Mouse (Mus musculus) midbrain, embryonic 15.5 days (tissue): ENCODE results near the gene Spata2l. TPM values are rescaled to one million over a fixed set of nuclear protein-coding genes. Genes with fewer than 3 reads are reported as not detected.
"Not testable (repeated sequence)": the region's sequence is repeated elsewhere in the genome, so short reads cannot be mapped to it uniquely, and the experiment has no call there.

Source experiments
- ATAC-seq: fragments of 200-750 bp; cut with Nextera tagmentation; replicated peaks from 2 replicates; pipeline ENCODE4 v1.8.0; 2017; ENCODE audit warnings: moderate TSS enrichment
- H3K27ac ChIP-seq: fragments of 300-500 bp; sonication (generic); 2 replicates; pipeline ENCODE4 v1.5.1; 2015; ENCODE audit warnings: mild to moderate bottlenecking, inconsistent platforms
- H3K27me3 ChIP-seq: fragments of 300-500 bp; sonication (generic); replicated peaks from 2 replicates; pipeline ENCODE4 v1.6.1; 2015; ENCODE audit warnings: inconsistent platforms
- H3K36me3 ChIP-seq: fragments of 300-500 bp; sonication (generic); replicated peaks from 2 replicates; pipeline ENCODE4 v1.6.1; 2015; ENCODE audit warnings: inconsistent platforms
- H3K4me1 ChIP-seq: fragments of 300-500 bp; sonication (generic); 2 replicates; pipeline ENCODE4 v1.6.1; 2015; ENCODE audit warnings: inconsistent platforms
- H3K4me2 ChIP-seq: fragments of 300-500 bp; sonication (generic); 2 replicates; pipeline ENCODE4 v1.6.1; 2015; ENCODE audit warnings: inconsistent platforms, mild to moderate bottlenecking, moderate library complexity
- H3K4me3 ChIP-seq: fragments of 300-500 bp; sonication (generic); 2 replicates; pipeline ENCODE4 v1.5.1; 2015; ENCODE audit warnings: mild to moderate bottlenecking, inconsistent platforms
- H3K9ac ChIP-seq: fragments of 300-500 bp; sonication (generic); 2 replicates; pipeline ENCODE4 v1.6.1; 2015; ENCODE audit warnings: mild to moderate bottlenecking, inconsistent platforms
- H3K9me3 ChIP-seq: fragments of 300-500 bp; sonication (generic); 2 replicates; pipeline ENCODE4 v1.6.1; 2016; ENCODE audit warnings: inconsistent platforms
- WGBS: fragments of 180-500 bp; shearing (Covaris S2); methylation state at CpG from one replicate; pipeline ENCODE4 v1.1.7; 2015; ENCODE audit warnings: mixed read lengths; 5-methylcytosine and 5-hydroxymethylcytosine counted together
- polyA plus RNA-seq: library from polyadenylated mRNA; unstranded; fragments of >200 nt; fragmentation: Nextera tagmentation; extraction: Ambion mirVana; gene quantifications from 2 replicates; pipeline ENCODE4 v1.2.1, GENCODE M21; 2015

Spata2l gene
- polyA plus RNA-seq, 1 experiment from 2014 or later = 7.4 TPM

DNA sequence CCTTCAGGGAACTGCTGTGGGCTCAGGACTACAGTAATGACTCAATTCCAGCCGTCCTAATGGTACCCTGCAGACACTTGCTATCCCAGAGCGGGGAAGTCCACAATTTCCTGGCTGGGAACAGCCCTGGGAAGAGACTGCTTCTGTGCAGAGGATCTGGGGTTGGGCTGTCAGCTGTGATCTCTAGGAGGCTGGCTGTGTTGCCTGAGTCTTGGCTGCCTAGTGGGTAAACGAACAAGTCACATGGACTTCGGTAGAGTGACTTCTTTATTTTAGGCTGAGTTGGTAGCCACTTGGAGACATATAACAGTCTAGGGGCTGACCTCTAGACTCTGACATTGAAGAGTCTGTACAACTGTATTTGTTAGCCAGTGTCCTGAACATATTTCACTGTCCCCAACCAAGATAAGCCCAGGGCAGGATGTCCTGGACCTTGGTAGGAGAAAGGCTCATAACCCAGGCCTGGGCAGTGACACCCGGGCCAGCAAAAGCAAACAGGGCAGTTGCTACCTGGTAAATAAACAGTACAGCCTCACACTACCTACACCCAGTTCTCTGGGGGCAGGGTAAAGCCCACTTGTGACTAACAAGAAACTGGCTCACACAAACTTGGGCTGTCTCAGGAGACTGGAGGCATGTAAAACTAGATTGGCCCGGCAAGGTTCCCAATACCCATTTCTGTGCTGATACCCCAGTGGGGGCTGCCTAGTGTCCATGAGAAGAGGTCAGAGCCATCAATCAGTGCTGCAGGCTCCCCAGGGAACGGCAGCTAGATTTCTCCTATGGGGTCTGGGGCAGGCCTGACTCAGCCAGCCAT is 6.3 kb upstream of the Spata2l start:
- Histone ChIP-seq H3K9me3 (no peaks in the 10 kb centered on the region), H3K4me1 (no peaks in the 10 kb centered on the region), H3K4me2 (no peak overlapping the region), H3K27me3 (no peaks in the 10 kb centered on the region), H3K36me3 (peaks cover 40% of the 10 kb centered on the region), H3K27ac (no peak overlapping the region), H3K9ac (no peak overlapping the region), H3K4me3 (no peak overlapping the region)
- 90% methylated on average over 7 of the region's 7 CpGs for WGBS
- ATAC-seq = no peak

DNA sequence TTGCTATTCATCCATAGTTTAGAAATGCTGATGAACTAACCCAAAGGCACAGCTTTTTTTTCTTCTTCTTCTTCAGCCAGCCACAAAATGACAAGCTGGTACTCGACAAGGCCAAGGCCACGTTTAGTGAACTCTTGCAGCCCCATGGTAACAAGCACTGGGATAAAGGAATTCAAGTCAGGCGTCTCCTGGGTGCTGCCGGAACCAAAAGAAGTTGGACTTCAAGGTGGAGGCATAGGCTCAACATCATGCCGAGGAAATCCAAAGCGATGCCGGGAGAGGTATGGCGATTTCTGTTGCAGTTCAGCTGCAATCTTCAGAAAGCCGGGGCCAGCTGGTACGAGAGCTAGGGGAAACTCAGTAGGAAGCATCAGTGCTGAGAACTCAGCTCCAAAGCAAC is 3.4 kb upstream of the Spata2l start:
- ATAC-seq = no peak
- H3K4me2 ChIP-seq = no peak overlapping the region
- no peaks in the 10 kb centered on the region for H3K9me3 ChIP-seq
- no peak overlapping the region for H3K27ac ChIP-seq
- peaks cover 21% of the 10 kb centered on the region for H3K4me1 ChIP-seq
- no peak overlapping the region for H3K4me3 ChIP-seq
- no peak overlapping the region for H3K9ac ChIP-seq
- peaks cover 14% of the 10 kb centered on the region; the same call in 1 of the 2 replicates for H3K36me3 ChIP-seq
- WGBS = 78% methylated on average over 10 of the region's 10 CpGs
- peaks cover 11% of the 10 kb centered on the region; the same call in 1 of the 2 replicates for H3K27me3 ChIP-seq

GRCm38 (mm10) chr8:123234918-123235519 is 1.0 kb downstream of the Spata2l start:
- Histone ChIP-seq H3K4me1 (peaks cover 21% of the 10 kb centered on the region), H3K4me3 (peak overlapping the region; percentile 44), H3K27me3 (peaks cover 13% of the 10 kb centered on the region; the same call in 1 of the 2 replicates), H3K4me2 (peak overlapping the region; percentile 69), H3K9me3 (no peaks in the 10 kb centered on the region), H3K27ac (no peak overlapping the region), H3K36me3 (0 out of 2 replicates have a peak, but pooled peaks cover 3% of the 10 kb centered on the region), H3K9ac (peak overlapping the region; percentile 49; the same call in 1 of the 2 replicates)
- peak; percentile 32; the same call in 1 of the 2 replicates for ATAC-seq
- WGBS = 35% methylated on average over 13 of the region's 13 CpGs

GRCm38 (mm10) chr8:123233760-123234159 is 2.3 kb downstream of the Spata2l start:
- no peaks in the 10 kb centered on the region for H3K9me3 ChIP-seq
- no peak for ATAC-seq
- H3K9ac ChIP-seq = no peak overlapping the region
- no peak overlapping the region for H3K27ac ChIP-seq
- 79% methylated on average over 11 of the region's 11 CpGs for WGBS
- peaks cover 21% of the 10 kb centered on the region for H3K4me1 ChIP-seq
- peaks cover 4% of the 10 kb centered on the region; the same call in 1 of the 2 replicates for H3K36me3 ChIP-seq
- H3K27me3 ChIP-seq = peaks cover 13% of the 10 kb centered on the region; the same call in 1 of the 2 replicates
- no peak overlapping the region for H3K4me2 ChIP-seq
- no peak overlapping the region for H3K4me3 ChIP-seq

DNA sequence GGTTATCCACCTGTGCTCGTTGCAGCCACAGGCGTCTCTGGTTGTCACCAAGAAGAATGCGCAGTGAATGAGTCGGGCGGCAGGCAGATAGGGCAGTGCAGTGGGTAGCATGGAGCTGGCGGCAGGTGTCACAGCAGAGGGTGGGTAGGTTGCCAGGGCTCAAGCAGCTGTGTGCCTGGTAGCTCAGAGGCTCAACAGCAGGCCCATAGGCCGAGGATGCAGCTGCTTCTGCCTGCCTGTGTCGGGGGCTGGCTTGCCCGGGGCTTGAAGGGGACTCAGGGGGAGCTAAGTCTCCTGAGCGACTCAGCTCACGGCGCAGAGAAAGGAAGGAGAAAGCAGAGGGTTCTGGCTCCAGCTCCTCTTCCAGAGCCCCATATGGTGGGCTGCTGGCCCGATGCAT is 2.7 kb downstream of the Spata2l start:
- no peak overlapping the region for H3K4me3 ChIP-seq
- no peak for ATAC-seq
- H3K9me3 ChIP-seq = no peaks in the 10 kb centered on the region
- H3K4me2 ChIP-seq = no peak overlapping the region
- H3K9ac ChIP-seq = no peak overlapping the region
- no peak overlapping the region for H3K27ac ChIP-seq
- WGBS = 56% methylated on average over 13 of the region's 13 CpGs
- peaks cover 13% of the 10 kb centered on the region; the same call in 1 of the 2 replicates for H3K27me3 ChIP-seq
- H3K4me1 ChIP-seq = peaks cover 21% of the 10 kb centered on the region
- peaks cover 8% of the 10 kb centered on the region; the same call in 1 of the 2 replicates for H3K36me3 ChIP-seq

DNA sequence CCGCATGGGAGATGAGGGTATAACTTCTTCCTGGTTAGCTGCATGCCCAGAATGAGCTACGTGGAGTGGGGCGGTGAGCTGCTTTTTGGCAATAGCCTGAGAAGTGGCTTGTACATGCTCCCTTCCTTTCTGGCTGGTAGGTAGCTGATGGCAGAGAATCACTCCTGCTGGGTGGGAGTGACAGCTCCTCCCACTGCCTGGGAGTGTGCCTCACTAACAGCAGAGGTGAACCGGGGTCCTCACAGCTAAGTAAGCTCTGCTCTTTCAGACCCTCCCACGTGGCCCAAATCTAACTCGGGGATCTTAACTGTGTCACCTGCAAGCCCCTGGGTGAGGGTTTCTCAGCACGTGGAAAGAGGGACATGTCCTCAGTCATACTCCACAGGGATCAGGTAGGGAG is 3.5 kb downstream of the Spata2l start:
- WGBS = 48% methylated on average over 7 of the region's 7 CpGs
- Histone ChIP-seq H3K27me3 (peaks cover 13% of the 10 kb centered on the region; the same call in 1 of the 2 replicates), H3K9ac (no peak overlapping the region), H3K36me3 (peaks cover 14% of the 10 kb centered on the region; the same call in 1 of the 2 replicates), H3K27ac (no peak overlapping the region), H3K4me3 (no peak overlapping the region), H3K4me2 (no peak overlapping the region), H3K4me1 (peaks cover 21% of the 10 kb centered on the region), H3K9me3 (no peaks in the 10 kb centered on the region)
- no peak for ATAC-seq

DNA sequence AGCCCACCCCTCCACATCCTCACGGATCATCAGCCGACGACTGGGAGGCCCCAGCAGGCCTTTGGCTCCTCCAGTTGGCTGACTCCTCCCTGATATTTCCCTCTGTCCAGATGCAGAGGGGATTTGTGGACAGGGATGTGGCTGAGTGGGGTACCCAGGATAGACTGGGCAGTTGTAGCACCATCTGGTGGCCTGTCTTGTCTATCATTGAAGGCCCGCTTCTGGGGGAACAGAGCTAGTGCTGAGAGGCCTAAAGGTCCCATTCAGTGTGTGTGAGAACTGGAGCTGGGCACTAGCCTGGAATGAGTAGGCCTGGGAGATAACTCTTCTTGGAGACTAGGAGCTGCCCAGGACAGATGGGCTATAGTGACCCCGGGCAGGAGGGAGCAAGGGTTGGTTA is 4.3 kb downstream of the Spata2l start:
- Histone ChIP-seq H3K4me1 (peaks cover 21% of the 10 kb centered on the region), H3K9ac (no peak overlapping the region), H3K36me3 (peaks cover 17% of the 10 kb centered on the region; the same call in 1 of the 2 replicates), H3K4me3 (no peak overlapping the region), H3K4me2 (no peak overlapping the region), H3K27ac (no peak overlapping the region), H3K27me3 (peaks cover 9% of the 10 kb centered on the region; the same call in 1 of the 2 replicates), H3K9me3 (no peaks in the 10 kb centered on the region)
- ATAC-seq = no peak
- 60% methylated on average over 5 of the region's 5 CpGs for WGBS

DNA sequence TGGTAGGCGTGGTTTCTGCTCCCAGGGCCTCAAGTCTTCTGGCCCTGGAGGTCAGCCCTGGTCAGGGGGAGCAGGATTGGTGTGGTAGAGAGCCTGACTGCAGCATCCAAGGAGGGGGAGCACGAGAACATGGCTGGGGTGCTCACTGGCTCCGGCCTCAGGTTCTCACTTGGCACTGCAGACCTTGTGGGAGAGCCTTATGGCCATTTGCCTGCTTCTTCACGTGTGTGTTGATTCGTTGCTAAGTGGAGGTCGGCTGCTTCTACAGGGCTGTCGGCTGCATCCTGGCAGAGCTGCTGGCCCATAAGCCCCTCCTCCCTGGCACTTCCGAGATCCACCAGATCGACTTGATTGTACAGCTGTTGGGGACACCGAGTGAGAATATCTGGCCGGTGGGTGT is 5.7 kb downstream of the Spata2l start:
- H3K4me3 ChIP-seq, H3K4me2 ChIP-seq, H3K27ac ChIP-seq, H3K9me3 ChIP-seq, H3K9ac ChIP-seq, H3K27me3 ChIP-seq, ATAC-seq: not testable (repeated sequence)
- peaks cover 17% of the 10 kb centered on the region; the same call in 1 of the 2 replicates for H3K36me3 ChIP-seq
- WGBS = 89% methylated on average over 11 of the region's 11 CpGs
- peaks cover 18% of the 10 kb centered on the region for H3K4me1 ChIP-seq

GRCm38 (mm10) chr8:123228416-123228815 is 7.6 kb downstream of the Spata2l start:
- H3K27me3 ChIP-seq = no peaks in the 10 kb centered on the region
- peaks cover 17% of the 10 kb centered on the region; the same call in 1 of the 2 replicates for H3K36me3 ChIP-seq
- 100% methylated on average over 1 of the region's 1 CpGs for WGBS
- H3K4me1 ChIP-seq = peaks cover 17% of the 10 kb centered on the region
- no peak overlapping the region for H3K27ac ChIP-seq
- H3K4me3 ChIP-seq = no peak overlapping the region
- no peak overlapping the region for H3K9ac ChIP-seq
- ATAC-seq = no peak
- H3K4me2 ChIP-seq = no peak overlapping the region
- no peaks in the 10 kb centered on the region for H3K9me3 ChIP-seq

DNA sequence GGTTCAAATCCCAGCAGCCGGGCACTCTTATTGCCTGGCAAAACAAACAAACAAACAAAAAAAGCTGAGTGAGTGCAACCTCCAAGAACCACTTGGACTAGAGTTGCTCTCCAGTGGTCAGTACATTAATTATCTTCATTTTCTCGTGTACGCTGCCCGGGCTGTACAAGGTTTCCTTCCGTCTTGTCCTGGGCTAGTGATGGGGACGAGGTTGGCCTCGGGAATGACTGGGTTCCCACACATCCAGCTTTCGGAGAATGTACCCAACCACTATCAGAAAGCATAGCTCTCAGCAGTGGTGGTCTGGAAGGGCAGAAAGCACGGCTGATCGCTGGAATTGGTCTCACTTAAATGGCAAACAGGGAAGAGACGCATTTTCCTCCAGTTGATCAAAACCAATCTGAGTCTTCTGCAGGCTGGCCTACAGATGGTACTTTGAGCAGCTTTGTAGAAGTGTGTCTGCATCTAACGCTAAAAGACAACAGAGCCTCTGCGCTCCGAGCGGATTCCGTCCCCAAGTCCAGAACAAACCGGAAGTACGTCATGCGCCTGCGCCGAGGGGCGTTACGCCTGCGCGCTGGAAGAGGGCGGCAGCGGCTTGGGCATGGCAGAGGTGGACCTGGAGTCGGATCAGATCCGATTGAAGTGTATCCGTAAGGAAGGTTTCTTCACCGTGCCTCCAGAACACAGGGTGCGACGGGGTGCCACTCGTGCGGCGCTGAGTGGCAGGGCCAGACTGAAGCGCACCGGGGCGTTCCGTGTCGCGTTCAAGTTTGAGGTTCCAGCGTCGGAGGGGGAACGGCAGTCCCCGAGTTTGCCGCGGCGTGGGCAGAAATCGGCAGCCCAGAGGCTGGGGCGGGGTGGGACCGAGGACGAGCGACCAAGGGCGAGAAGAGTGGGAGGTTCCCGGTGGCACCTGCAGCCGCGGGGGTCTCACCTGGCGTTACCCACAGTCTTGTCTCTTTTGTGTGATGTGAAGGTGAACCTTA is 11.5 kb downstream of the Spata2l start, which contains the start of gene Cdk10:
Gene Cdk10, plus strand, starts transcription at position 565 of the 989 bp plus-strand sequence.
- ATAC-seq = peak; percentile 93
- Histone ChIP-seq H3K27me3 (no peaks in the 10 kb centered on the region), H3K36me3 (peaks cover 15% of the 10 kb centered on the region; the same call in 1 of the 2 replicates), H3K4me1 (peaks cover 17% of the 10 kb centered on the region), H3K4me3 (peak within 1 kb of the TSS; percentile 80), H3K9me3 (no peaks in the 10 kb centered on the region), H3K27ac (peak within 1 kb of the TSS; percentile 89), H3K9ac (peak within 1 kb of the TSS; percentile 80), H3K4me2 (peak within 1 kb of the TSS; percentile 88)
- WGBS = 4% methylated on average over 55 of the region's 59 CpGs

DNA sequence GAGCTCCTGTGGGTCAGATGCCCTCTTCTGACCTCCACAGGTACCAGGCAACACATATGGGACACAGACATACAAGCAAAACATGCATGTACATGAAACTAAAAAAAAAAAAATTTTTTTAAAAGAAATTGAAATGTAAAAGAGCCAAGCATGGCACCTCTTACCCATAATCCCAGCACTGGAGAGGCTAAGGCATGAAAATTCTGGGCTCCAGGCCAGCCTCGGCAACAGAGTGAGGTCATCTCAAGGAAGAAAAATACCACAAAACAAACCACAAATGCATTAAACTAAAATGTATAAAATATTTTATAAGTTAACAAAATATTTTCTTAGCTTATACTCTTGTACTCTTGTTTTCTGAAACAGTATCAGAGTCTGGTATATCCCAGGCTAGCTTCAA is 15.1 kb downstream of the Spata2l start:
- WGBS = 80% methylated on average over 1 of the region's 1 CpGs
- no peaks in the 10 kb centered on the region for H3K36me3 ChIP-seq
- no peaks in the 10 kb centered on the region for H3K9me3 ChIP-seq
- H3K4me1 ChIP-seq = peaks cover 16% of the 10 kb centered on the region
- H3K4me2 ChIP-seq = no peak overlapping the region
- no peaks in the 10 kb centered on the region for H3K27me3 ChIP-seq
- H3K27ac ChIP-seq = no peak overlapping the region
- H3K4me3 ChIP-seq = no peak overlapping the region
- no peak overlapping the region for H3K9ac ChIP-seq
- no peak for ATAC-seq
